Mouse (Mus musculus) ES-Bruce4 (cell line): Measurements from ENCODE around the gene Greb1.

Source experiments
- CTCF ChIP-seq: IDR thresholded peaks from one replicate; pipeline ENCODE4 v1.8.1; 2011; ENCODE audit warnings: low read depth, low read length
- EP300 ChIP-seq: IDR thresholded peaks from 2 replicates; pipeline ENCODE4 v1.6.1; 2011; ENCODE audit warnings: low read depth, low read length; ENCODE audit not compliant: insufficient read depth
- POLR2A ChIP-seq: IDR thresholded peaks from one replicate; pipeline ENCODE4 v1.8.1; 2011; ENCODE audit warnings: low read length; ENCODE audit not compliant: insufficient read depth

- TF ChIP-seq POLR2A (no peak), CTCF (no peak), EP300 (no peak)
Observed at GRCm38 (mm10) chr12:16834701-16835100, 34.0 kb upstream of the Greb1 start.
